Mouse (Mus musculus): ENCODE data around the gene Magi2. TPM values are rescaled to one million over a fixed set of nuclear protein-coding genes. Genes with fewer than 3 reads are reported as not detected.

Gene Magi2
- polyA plus RNA-seq, 2 experiments = 0.08 to 0.15 TPM

- no peak overlapping the region for H3K4me3 ChIP-seq (ENCODE audit: insufficient read depth in 1 of 2, low read depth in 2 of 2, low read length in 2 of 2)
- H3K36me3 ChIP-seq (replicated peaks; ENCODE audit: control insufficient read depth, insufficient read depth, low read depth) = no peaks in the 10 kb centered on the region
- DNase-seq (ENCODE audit: low read depth in 3 of 3, low spot score in 3 of 3) = no peak
- no peak overlapping the region for H3K4me2 ChIP-seq (ENCODE audit: low read depth)
- H3K9ac ChIP-seq (replicated peaks) = no peak overlapping the region
- no peaks in the 10 kb centered on the region for H3K4me1 ChIP-seq (replicated peaks; ENCODE audit: control insufficient read depth in 2 of 2, insufficient read depth in 2 of 2, low read length in 1 of 2)
- no peaks in the 10 kb centered on the region for H3K27me3 ChIP-seq (ENCODE audit: control insufficient read depth, insufficient read depth, low read length)
- no peak overlapping the region for H3K27ac ChIP-seq
- no peak for TF ChIP-seq EP300 (IDR thresholded peaks at IDR 0.05; ENCODE audit: low read depth)
- no peak for ATAC-seq (ENCODE audit: insufficient read depth)
- H3K9me3 ChIP-seq (ENCODE audit: control insufficient read depth, low read length) = no peaks in the 10 kb centered on the region
- 55% methylated on average over 6 of the region's 6 CpGs for WGBS (ENCODE audit: insufficient replicate concordance)
These were observed 1457.3 kb downstream of the Magi2 start for GRCm38 (mm10) chr5:20684112-20684511.

GRCm38 (mm10) chr5:20692230-20692629 is 1465.4 kb downstream of the Magi2 start:
- no peak for DNase-seq (ENCODE audit: low read depth in 3 of 3, low spot score in 3 of 3)

GRCm38 (mm10) chr5:20699116-20699515 is 1472.3 kb downstream of the Magi2 start:
- ATAC-seq (ENCODE audit: insufficient read depth) (no peak), DNase-seq (ENCODE audit: low read depth in 3 of 3, low spot score in 3 of 3) (no peak)
- 50% methylated on average over 5 of the region's 5 CpGs for WGBS (ENCODE audit: insufficient replicate concordance)
- no peak for TF ChIP-seq EP300 (IDR thresholded peaks at IDR 0.05; ENCODE audit: low read depth)
- no peak for TF ChIP-seq CTCF (IDR thresholded peaks at IDR 0.05; ENCODE audit: low read depth)
- H3K27ac ChIP-seq = no peak overlapping the region
- no peaks in the 10 kb centered on the region for H3K36me3 ChIP-seq (replicated peaks; ENCODE audit: control insufficient read depth, insufficient read depth, low read depth)
- H3K9ac ChIP-seq (replicated peaks) = no peak overlapping the region
- H3K4me1 ChIP-seq (replicated peaks; ENCODE audit: control insufficient read depth in 2 of 2, insufficient read depth in 2 of 2, low read length in 1 of 2) = no peaks in the 10 kb centered on the region
- no peak overlapping the region for H3K4me3 ChIP-seq (ENCODE audit: insufficient read depth in 1 of 2, low read depth in 2 of 2, low read length in 2 of 2)
- H3K27me3 ChIP-seq (ENCODE audit: control insufficient read depth, insufficient read depth, low read length) = peaks cover 18% of the 10 kb centered on the region
- H3K4me2 ChIP-seq (ENCODE audit: low read depth) = no peak overlapping the region
- H3K9me3 ChIP-seq (ENCODE audit: control insufficient read depth, low read length) = no peaks in the 10 kb centered on the region

More at GRCm38 (mm10) chr5:20692230-20692629, 1465.4 kb downstream of the Magi2 start:
- no peaks in the 10 kb centered on the region for H3K9me3 ChIP-seq (ENCODE audit: control insufficient read depth, low read length)
- H3K4me1 ChIP-seq (replicated peaks; ENCODE audit: control insufficient read depth in 2 of 2, insufficient read depth in 2 of 2, low read length in 1 of 2) = no peaks in the 10 kb centered on the region
- no peak for ATAC-seq (ENCODE audit: insufficient read depth)
- no peak for TF ChIP-seq CTCF (IDR thresholded peaks at IDR 0.05; ENCODE audit: low read depth)
- H3K4me3 ChIP-seq (ENCODE audit: insufficient read depth in 1 of 2, low read depth in 2 of 2, low read length in 2 of 2) = no peak overlapping the region
- H3K36me3 ChIP-seq (replicated peaks; ENCODE audit: control insufficient read depth, insufficient read depth, low read depth) = no peaks in the 10 kb centered on the region
- no peak overlapping the region for H3K9ac ChIP-seq (replicated peaks)
- no peak overlapping the region for H3K4me2 ChIP-seq (ENCODE audit: low read depth)
- H3K27me3 ChIP-seq (ENCODE audit: control insufficient read depth, insufficient read depth, low read length) = no peaks in the 10 kb centered on the region
- 80% methylated on average over 3 of the region's 3 CpGs for WGBS (ENCODE audit: insufficient replicate concordance)
- no peak overlapping the region for H3K27ac ChIP-seq

- no peak overlapping the region for H3K9ac ChIP-seq (replicated peaks)
- TF ChIP-seq EP300 (IDR thresholded peaks at IDR 0.05; ENCODE audit: low read depth) = no peak
- peak; percentile 49 for TF ChIP-seq CTCF (IDR thresholded peaks at IDR 0.05; ENCODE audit: low read depth)
- H3K9me3 ChIP-seq (ENCODE audit: control insufficient read depth, low read length) = no peaks in the 10 kb centered on the region
- WGBS (ENCODE audit: insufficient replicate concordance) = under 1% methylated on average over 54 of the region's 57 CpGs
- H3K4me3 ChIP-seq (ENCODE audit: insufficient read depth in 1 of 2, low read depth in 2 of 2, low read length in 2 of 2) = peak overlapping the region; percentile 55
- ATAC-seq (ENCODE audit: insufficient read depth) (peak; percentile 82), DNase-seq (ENCODE audit: low read depth in 3 of 3, low spot score in 3 of 3) (peak; percentile 24 to 44 (median 26))
- peak overlapping the region; percentile 61 for H3K4me2 ChIP-seq (ENCODE audit: low read depth)
- H3K4me1 ChIP-seq (replicated peaks; ENCODE audit: control insufficient read depth in 2 of 2, insufficient read depth in 2 of 2, low read length in 1 of 2) = no peaks in the 10 kb centered on the region
- no peak overlapping the region for H3K27ac ChIP-seq
- peaks cover 18% of the 10 kb centered on the region for H3K27me3 ChIP-seq (ENCODE audit: control insufficient read depth, insufficient read depth, low read length)
- H3K36me3 ChIP-seq (replicated peaks; ENCODE audit: control insufficient read depth, insufficient read depth, low read depth) = no peaks in the 10 kb centered on the region
These were observed 1474.9 kb downstream of the Magi2 start for GRCm38 (mm10) chr5:20701483-20702421.

GRCm38 (mm10) chr5:20702480-20703303 is 1475.9 kb downstream of the Magi2 start:
- Histone ChIP-seq H3K36me3 (replicated peaks; ENCODE audit: control insufficient read depth, insufficient read depth, low read depth) (no peaks in the 10 kb centered on the region), H3K9me3 (ENCODE audit: control insufficient read depth, low read length) (no peaks in the 10 kb centered on the region), H3K4me3 (ENCODE audit: insufficient read depth in 1 of 2, low read depth in 2 of 2, low read length in 2 of 2) (peak overlapping the region; percentile 55), H3K27ac (no peak overlapping the region), H3K4me1 (replicated peaks; ENCODE audit: control insufficient read depth in 2 of 2, insufficient read depth in 2 of 2, low read length in 1 of 2) (no peaks in the 10 kb centered on the region), H3K9ac (replicated peaks) (no peak overlapping the region), H3K4me2 (ENCODE audit: low read depth) (peak overlapping the region; percentile 61), H3K27me3 (ENCODE audit: control insufficient read depth, insufficient read depth, low read length) (peaks cover 18% of the 10 kb centered on the region)
- under 1% methylated on average over 53 of the region's 57 CpGs for WGBS (ENCODE audit: insufficient replicate concordance)
- no peak for DNase-seq (ENCODE audit: low read depth in 3 of 3, low spot score in 3 of 3)
- TF ChIP-seq EP300 (IDR thresholded peaks at IDR 0.05; ENCODE audit: low read depth) (no peak), CTCF (IDR thresholded peaks at IDR 0.05; ENCODE audit: low read depth) (no peak)
- peak; percentile 27 for ATAC-seq (ENCODE audit: insufficient read depth)
